Mouse (Mus musculus) forebrain, embryonic 10.5 days (tissue): ENCODE data around the gene Fmod. TPM values are rescaled to one million over a fixed set of nuclear protein-coding genes. Genes with fewer than 3 reads are reported as not detected.

Source experiments
- DNase-seq: peaks from one replicate; pipeline ENCODE4 v3.0.0-alpha.2; 2017; ENCODE audit warnings: low spot score; ENCODE audit errors: extremely low spot score
- H3K27ac ChIP-seq: fragments of 300-500 bp; sonication (generic); 2 replicates; pipeline ENCODE4 v1.5.1; 2016; ENCODE audit warnings: mild to moderate bottlenecking
- H3K27me3 ChIP-seq: fragments of 300-500 bp; sonication (generic); 2 replicates; pipeline ENCODE4 v1.6.1; 2016; ENCODE audit warnings: mild to moderate bottlenecking; ENCODE audit not compliant: poor library complexity, severe bottlenecking
- H3K36me3 ChIP-seq: fragments of 300-500 bp; sonication (generic); replicated peaks from 2 replicates; pipeline ENCODE4 v1.6.1; 2016; ENCODE audit warnings: mild to moderate bottlenecking, moderate library complexity
- H3K4me1 ChIP-seq: fragments of 300-500 bp; sonication (generic); 2 replicates; pipeline ENCODE4 v1.6.1; 2016
- H3K4me3 ChIP-seq: fragments of 300-500 bp; sonication (generic); 2 replicates; pipeline ENCODE4 v1.5.1; 2016; ENCODE audit warnings: mild to moderate bottlenecking, moderate library complexity
- H3K9me3 ChIP-seq: fragments of 300-500 bp; sonication (generic); 2 replicates; pipeline ENCODE4 v1.6.1; 2016; ENCODE audit warnings: mild to moderate bottlenecking, moderate library complexity
- WGBS: fragments of 180-500 bp; shearing (Covaris S2); methylation state at CpG from one replicate; pipeline ENCODE4 v1.1.7; 2016; 5-methylcytosine and 5-hydroxymethylcytosine counted together
- polyA plus RNA-seq: library from polyadenylated mRNA; unstranded; fragments of >200 nt; fragmentation: Nextera tagmentation; extraction: Ambion mirVana; gene quantifications from 2 replicates; pipeline ENCODE4 v1.2.1, GENCODE M21; 2016

The Fmod gene
- polyA plus RNA-seq, 1 experiment from 2014 or later: 1.3 TPM

DNA sequence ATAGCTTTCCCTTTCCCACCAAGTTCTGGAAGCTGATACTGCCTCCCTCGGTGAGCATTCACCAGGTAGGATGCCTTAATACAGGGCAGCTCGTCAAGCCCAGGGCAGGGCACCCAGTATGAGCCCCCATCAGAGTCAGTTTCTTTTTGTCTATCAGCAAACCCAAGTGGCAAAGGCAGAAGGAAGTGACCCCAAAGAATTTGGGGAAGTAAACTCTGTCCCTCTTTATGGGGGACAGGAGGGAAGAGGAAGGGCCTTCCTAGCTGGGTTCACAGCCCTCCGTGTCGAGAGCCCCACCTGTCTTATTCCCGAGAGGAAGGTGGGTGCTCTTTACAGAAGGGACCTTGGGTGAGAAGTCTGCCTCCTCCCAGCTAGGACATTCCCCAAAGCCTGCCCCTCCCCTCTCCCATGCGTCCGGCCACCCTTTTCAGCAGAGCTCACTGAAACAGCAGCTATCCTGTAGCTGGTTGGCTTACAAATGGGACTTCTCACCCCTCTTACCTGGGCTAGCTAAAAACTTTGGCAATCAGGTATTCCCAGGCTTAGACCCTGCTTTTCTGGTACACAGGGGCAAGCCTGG is 58.1 kb downstream of the Fmod start:
- Histone ChIP-seq H3K27me3 (peaks cover 27% of the 10 kb centered on the region), H3K36me3 (no peaks in the 10 kb centered on the region), H3K4me1 (peaks cover 83% of the 10 kb centered on the region), H3K4me3 (0 out of 2 replicates have a peak overlapping the region, but pooled peaks have one; percentile 3), H3K9me3 (no peaks in the 10 kb centered on the region), H3K27ac (peak overlapping the region; percentile 87; the same call in 1 of the 2 replicates)
- DNase-seq: no peak
- 62% methylated on average over 7 of the region's 7 CpGs for WGBS

DNA sequence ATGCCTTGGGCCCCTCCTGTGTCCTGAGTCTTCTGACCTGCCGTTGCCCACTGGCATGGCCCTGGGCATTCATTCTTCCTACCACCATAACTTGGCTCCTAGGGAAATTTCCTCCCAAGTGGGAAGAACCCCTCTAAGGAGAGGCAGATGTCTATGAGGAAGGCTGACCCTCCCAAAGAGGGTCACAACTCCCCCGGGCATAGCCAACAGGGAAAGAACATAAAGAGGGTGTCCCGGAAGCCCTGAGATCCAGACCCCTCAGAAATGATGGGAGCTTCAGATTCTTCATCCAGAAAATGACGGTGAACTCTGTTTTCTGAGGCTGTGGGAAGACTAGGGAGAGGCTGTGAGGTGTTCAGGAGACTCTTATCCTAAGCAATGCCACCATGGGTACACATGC is 58.7 kb downstream of the Fmod start:
- 93% methylated on average over 4 of the region's 4 CpGs for WGBS
- DNase-seq: no peak
- Histone ChIP-seq H3K4me3 (no peak overlapping the region), H3K9me3 (no peaks in the 10 kb centered on the region), H3K27me3 (peaks cover 27% of the 10 kb centered on the region), H3K27ac (peak overlapping the region; percentile 87), H3K4me1 (peaks cover 88% of the 10 kb centered on the region), H3K36me3 (no peaks in the 10 kb centered on the region)

DNA sequence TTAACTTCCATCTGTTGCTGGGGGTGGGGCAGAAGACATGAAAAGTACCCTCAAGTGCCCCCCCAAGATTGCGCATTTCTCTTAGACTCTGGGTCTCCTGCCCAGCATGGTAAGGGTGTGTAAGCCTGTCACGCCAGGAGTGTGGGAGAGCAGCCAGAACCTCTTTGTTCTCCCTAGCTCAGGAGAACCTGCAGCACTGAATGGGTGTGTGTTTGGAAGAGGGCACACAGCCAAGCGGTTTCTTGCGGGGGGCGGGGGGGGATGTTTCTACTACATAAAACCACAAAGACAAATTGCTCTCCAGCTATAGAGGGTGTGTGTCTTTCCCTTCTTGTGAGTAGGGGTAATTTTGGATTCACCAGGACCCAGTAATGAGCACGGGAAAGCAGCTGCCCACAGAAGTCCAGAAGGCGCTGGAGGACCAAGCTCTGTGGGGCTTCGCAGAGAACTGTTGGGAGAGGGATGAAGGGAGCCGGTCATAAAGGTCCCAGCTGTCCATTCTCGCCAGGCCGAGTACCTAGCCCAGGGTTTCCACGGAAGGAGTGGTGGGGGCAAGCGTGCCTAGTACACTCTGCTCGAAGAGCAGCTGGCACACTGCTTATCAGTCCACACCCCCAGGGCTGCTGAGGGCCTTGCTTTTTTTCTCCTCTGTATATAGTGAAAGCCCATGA is 59.3 kb downstream of the Fmod start:
- 89% methylated on average over 14 of the region's 14 CpGs for WGBS
- Histone ChIP-seq H3K9me3 (no peaks in the 10 kb centered on the region), H3K4me1 (peaks cover 88% of the 10 kb centered on the region)

DNA sequence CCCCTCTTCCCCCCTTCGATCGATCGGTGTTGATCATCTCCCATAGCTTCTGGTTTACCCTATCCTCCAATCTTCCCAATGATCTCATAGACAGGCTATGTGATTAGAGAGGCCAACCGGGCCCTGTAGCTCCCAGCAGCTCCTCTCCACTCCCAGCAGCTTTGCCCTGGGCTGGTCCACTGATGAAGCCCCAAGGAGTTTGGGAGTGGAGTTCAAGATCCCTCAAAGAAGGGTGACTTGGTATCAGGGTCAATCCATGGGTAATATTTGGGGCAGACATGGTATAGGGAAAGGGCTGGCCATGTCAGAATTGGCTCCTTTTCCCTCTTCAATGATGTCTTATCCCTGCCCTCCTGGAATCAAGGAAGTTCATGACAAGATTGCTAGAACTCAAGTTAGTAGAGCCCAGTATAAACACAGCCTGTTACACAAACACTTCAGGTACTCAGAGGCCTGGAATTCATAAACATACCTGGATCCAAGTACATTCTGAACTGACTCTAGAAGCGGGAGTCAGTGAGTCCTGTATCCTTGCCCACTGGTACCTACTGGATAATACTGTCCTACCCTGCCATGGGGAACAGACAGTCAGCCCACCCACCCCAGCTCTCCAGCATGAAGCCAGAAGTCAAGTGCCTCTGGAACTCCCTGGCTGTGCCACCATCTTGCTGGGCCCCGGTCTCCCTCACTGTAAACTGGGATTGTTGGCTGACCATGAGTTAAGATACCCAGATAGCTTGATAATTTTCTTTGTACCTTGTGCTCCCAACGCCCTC is 60.2 kb downstream of the Fmod start:
- no peak for DNase-seq
- peaks cover 14% of the 10 kb centered on the region for H3K27me3 ChIP-seq
- no peaks in the 10 kb centered on the region for H3K36me3 ChIP-seq
- no peak overlapping the region for H3K4me3 ChIP-seq
- 90% methylated on average over 7 of the region's 7 CpGs for WGBS
- peak overlapping the region; percentile 87; the same call in 1 of the 2 replicates for H3K27ac ChIP-seq
- H3K9me3 ChIP-seq: no peaks in the 10 kb centered on the region
- H3K4me1 ChIP-seq: peaks cover 83% of the 10 kb centered on the region

More for the DNA sequence above, 59.3 kb downstream of the Fmod start:
- Histone ChIP-seq H3K27me3 (peaks cover 23% of the 10 kb centered on the region), H3K36me3 (no peaks in the 10 kb centered on the region), H3K27ac (peak overlapping the region; percentile 87), H3K4me3 (no peak overlapping the region)
- no peak for DNase-seq

Other genes with a start within 250 kb of the Fmod start
- gene Atp2b4, start 236.2 kb upstream of the Fmod start, polyA plus RNA-seq: 3.2 and 4.2 TPM in 2 replicates
- gene Optc, start 129.3 kb upstream of the Fmod start, polyA plus RNA-seq: 1.2 and 2.3 TPM in 2 replicates
- gene Prelp, start 115.8 kb upstream of the Fmod start, polyA plus RNA-seq: 0.36 and 0.90 TPM in 2 replicates
- gene Btg2, start 41.9 kb downstream of the Fmod start, polyA plus RNA-seq: 64.6 and 68.6 TPM in 2 replicates
- gene Chit1, start 74.0 kb downstream of the Fmod start, polyA plus RNA-seq: not detected in 2 replicates
- gene Chil1, start 144.9 kb downstream of the Fmod start, polyA plus RNA-seq: not detected in 2 replicates
- 0.46 and 0.65 TPM in 2 replicates for gene Mybph, start 156.2 kb downstream of the Fmod start, polyA plus RNA-seq
- 0.14 and 0.36 TPM in 2 replicates for gene Adora1, start 198.2 kb downstream of the Fmod start, polyA plus RNA-seq